Mouse (Mus musculus): ENCODE measurements around the gene Rora.

Rora gene

GRCm38 (mm10) chr9:69013186-69013715, 359.7 kb downstream of the Rora start:
- DNase-seq (ENCODE audit: low read depth), result no peak

- no peak for DNase-seq (ENCODE audit: low read depth)
These were observed 360.6 kb downstream of the Rora start for GRCm38 (mm10) chr9:69014203-69014602.

GRCm38 (mm10) chr9:69020381-69020780, 366.8 kb downstream of the Rora start:
- DNase-seq (ENCODE audit: low read depth), result no peak

GRCm38 (mm10) chr9:69021482-69021881, 367.9 kb downstream of the Rora start:
- no peak for DNase-seq (ENCODE audit: low read depth)

- DNase-seq (ENCODE audit: low read depth), result no peak
These were observed 369.7 kb downstream of the Rora start for GRCm38 (mm10) chr9:69023314-69023713.

- no peak for DNase-seq (ENCODE audit: low read depth)
These were observed 374.6 kb downstream of the Rora start for GRCm38 (mm10) chr9:69028177-69028576.

GRCm38 (mm10) chr9:69034301-69034871, 380.8 kb downstream of the Rora start:
- DNase-seq (ENCODE audit: low read depth), result no peak

GRCm38 (mm10) chr9:69035456-69035855, 381.9 kb downstream of the Rora start:
- no peak for DNase-seq (ENCODE audit: low read depth)

- DNase-seq (ENCODE audit: low read depth), result no peak
These were observed 382.7 kb downstream of the Rora start for GRCm38 (mm10) chr9:69036296-69036695.

GRCm38 (mm10) chr9:69043920-69044613, 390.5 kb downstream of the Rora start:
- no peak for DNase-seq (ENCODE audit: low read depth)

- no peak for DNase-seq (ENCODE audit: low read depth)
These were observed 391.1 kb downstream of the Rora start for GRCm38 (mm10) chr9:69044614-69045133.

- DNase-seq (ENCODE audit: low read depth), result no peak
These were observed 392.3 kb downstream of the Rora start for GRCm38 (mm10) chr9:69045908-69046307.

GRCm38 (mm10) chr9:69050856-69051255, 397.3 kb downstream of the Rora start:
- DNase-seq (ENCODE audit: low read depth), result no peak

GRCm38 (mm10) chr9:69051890-69052289, 398.3 kb downstream of the Rora start:
- DNase-seq (ENCODE audit: low read depth), result no peak

GRCm38 (mm10) chr9:69055302-69055701, 401.7 kb downstream of the Rora start:
- no peak for DNase-seq (ENCODE audit: low read depth)

GRCm38 (mm10) chr9:69071203-69071867, 417.7 kb downstream of the Rora start:
- DNase-seq (ENCODE audit: low read depth), result no peak

GRCm38 (mm10) chr9:69073271-69073670, 419.7 kb downstream of the Rora start:
- no peak for DNase-seq (ENCODE audit: low read depth)

- no peak for DNase-seq (ENCODE audit: low read depth)
These were observed 430.6 kb downstream of the Rora start for GRCm38 (mm10) chr9:69084086-69084719.

GRCm38 (mm10) chr9:69084720-69085661, 431.4 kb downstream of the Rora start:
- no peak for DNase-seq (ENCODE audit: low read depth)

GRCm38 (mm10) chr9:69086844-69087243, 433.3 kb downstream of the Rora start:
- DNase-seq (ENCODE audit: low read depth), result no peak

GRCm38 (mm10) chr9:69087325-69087724, 433.7 kb downstream of the Rora start:
- DNase-seq (ENCODE audit: low read depth), result no peak
